Mouse (Mus musculus) kidney, adult 2 months (tissue): Measurements from ENCODE around the gene Mif. TPM values are rescaled to one million over a fixed set of nuclear protein-coding genes. Genes with fewer than 3 reads are reported as not detected.

ENCODE experiments used
- DNase-seq: peaks from one replicate; pipeline ENCODE4 v3.0.0; 2021
- H3K27ac ChIP-seq: fragments of 200-500 bp; 2 replicates; pipeline ENCODE4 v1.5.1; 2012; ENCODE audit warnings: low read depth, low read length, control low read depth, inconsistent platforms; ENCODE audit not compliant: insufficient read depth
- H3K27me3 ChIP-seq: fragments of 200-500 bp; replicated peaks from 2 replicates; pipeline ENCODE4 v1.6.1; 2012; ENCODE audit warnings: mild to moderate bottlenecking, moderate library complexity, low read length, inconsistent platforms; ENCODE audit not compliant: control insufficient read depth, insufficient read depth
- H3K36me3 ChIP-seq: fragments of 200-500 bp; 2 replicates; pipeline ENCODE4 v1.6.1; 2012; ENCODE audit warnings: mild to moderate bottlenecking, moderate library complexity, low read length, inconsistent platforms; ENCODE audit not compliant: control insufficient read depth, insufficient read depth
- H3K4me1 ChIP-seq: fragments of 200-500 bp; 2 replicates; pipeline ENCODE4 v1.6.1; 2011; ENCODE audit warnings: low read length; ENCODE audit not compliant: control insufficient read depth, insufficient read depth
- H3K4me3 ChIP-seq: fragments of 200-500 bp; 2 replicates; pipeline ENCODE4 v1.5.1; 2011; ENCODE audit warnings: mild to moderate bottlenecking, low read depth, low read length, control low read depth; ENCODE audit not compliant: insufficient read depth
- CTCF ChIP-seq: fragments of 200-500 bp; conservative IDR thresholded peaks from 2 replicates; pipeline ENCODE4 v1.5.1; 2011; ENCODE audit warnings: low read depth, mild to moderate bottlenecking, control low read depth, low read length, moderate library complexity, mixed read lengths; ENCODE audit not compliant: insufficient read depth, insufficient read length
- POLR2A ChIP-seq: fragments of 200-500 bp; IDR thresholded peaks from one replicate; pipeline ENCODE4 v1.6.1; 2011; ENCODE audit warnings: low read depth, low read length, control low read depth
- WGBS: fragments of 180-500 bp; shearing (Covaris S2); methylation state at CpG from one replicate; pipeline ENCODE4 v1.1.7; 2018; 5-methylcytosine and 5-hydroxymethylcytosine counted together
- polyA plus RNA-seq: library from polyadenylated mRNA; depleted of rRNA; stranded (reverse); fragments of >200 nt; gene quantifications from 2 replicates; pipeline ENCODE4 v1.2.3, GENCODE M21; 2012

The Mif gene
- polyA plus RNA-seq, 1 experiment: 3,280 TPM

DNA sequence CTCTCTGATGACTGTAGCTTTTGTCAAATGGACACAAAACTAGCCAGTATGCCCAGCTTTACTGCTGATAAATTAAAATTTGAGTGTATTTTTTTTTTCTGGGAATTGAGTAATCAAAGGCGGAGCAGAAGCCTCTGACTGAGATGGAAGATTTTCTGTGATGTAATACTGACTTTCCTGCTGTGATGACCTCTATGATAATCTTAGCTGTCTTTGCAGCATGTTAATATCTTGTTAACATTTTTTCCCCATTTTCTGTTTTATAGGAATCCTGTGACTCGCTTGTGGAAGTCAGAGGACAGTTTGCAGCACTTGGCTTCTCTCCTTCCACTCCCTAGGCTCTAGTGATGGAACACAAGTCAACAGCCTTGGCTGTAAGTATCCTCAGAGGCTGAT lies 29.8 kb downstream of the Mif start:
- DNase-seq: no peak
- peaks cover 9% of the 10 kb centered on the region for H3K4me1 ChIP-seq
- no peaks in the 10 kb centered on the region; the same call in 1 of the 2 replicates for H3K36me3 ChIP-seq
- WGBS: 79% methylated on average over 2 of the region's 2 CpGs
- TF ChIP-seq POLR2A (no peak), CTCF (no peak)
- H3K4me3 ChIP-seq: no peak overlapping the region
- no peak overlapping the region for H3K27ac ChIP-seq
- H3K27me3 ChIP-seq: no peaks in the 10 kb centered on the region

DNA sequence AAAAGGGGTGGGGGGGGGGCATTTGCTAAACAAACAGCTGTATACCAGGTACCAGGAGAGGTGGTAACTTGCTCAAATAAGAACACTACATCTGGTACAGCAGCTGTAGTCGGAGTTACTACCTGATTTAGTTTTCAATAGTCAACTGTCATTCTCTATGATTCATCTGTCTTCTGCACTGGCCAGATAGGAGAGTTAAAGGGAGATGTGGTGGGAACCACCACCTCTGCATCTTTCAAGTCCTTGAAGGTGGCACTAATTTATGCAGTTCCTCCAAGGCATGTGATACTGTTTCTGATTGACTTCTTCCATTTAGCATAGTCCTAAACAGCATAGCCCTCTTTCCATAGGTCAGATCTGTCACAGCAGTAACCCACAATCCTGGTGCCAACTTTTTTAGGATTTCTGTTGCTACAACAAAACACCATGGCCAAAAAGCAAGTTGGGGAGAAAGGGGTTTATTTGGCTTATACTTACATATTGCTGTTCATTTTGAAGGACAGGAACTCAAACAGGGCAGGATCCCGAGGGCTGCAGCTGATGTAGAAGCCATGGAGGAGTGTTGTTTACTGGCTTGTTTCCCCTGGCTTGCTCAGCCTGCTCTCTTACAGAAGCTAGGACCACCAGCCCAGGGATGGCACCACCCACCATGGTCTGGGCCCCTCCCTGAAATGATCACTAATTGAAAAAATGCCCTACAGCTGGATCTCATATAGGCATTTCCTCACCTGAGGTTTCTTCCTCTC lies 30.3 kb downstream of the Mif start:
- no peak for DNase-seq
- Histone ChIP-seq H3K27ac (no peak overlapping the region), H3K4me3 (no peak overlapping the region), H3K4me1 (peaks cover 9% of the 10 kb centered on the region), H3K27me3 (no peaks in the 10 kb centered on the region), H3K36me3 (no peaks in the 10 kb centered on the region; the same call in 1 of the 2 replicates)
- TF ChIP-seq CTCF (no peak), POLR2A (no peak)
- WGBS: 81% methylated on average over 2 of the region's 2 CpGs

- TF ChIP-seq CTCF (no peak), POLR2A (no peak)
- Histone ChIP-seq H3K36me3 (no peaks in the 10 kb centered on the region; the same call in 1 of the 2 replicates), H3K27ac (no peak overlapping the region), H3K4me3 (no peak overlapping the region), H3K27me3 (no peaks in the 10 kb centered on the region), H3K4me1 (peaks cover 9% of the 10 kb centered on the region)
- DNase-seq: peak; percentile 80
Observed at GRCm38 (mm10) chr10:75828500-75828931, 31.5 kb downstream of the Mif start.

- no peak overlapping the region for H3K27ac ChIP-seq
- H3K4me1 ChIP-seq: peaks cover 9% of the 10 kb centered on the region
- H3K36me3 ChIP-seq: no peaks in the 10 kb centered on the region; the same call in 1 of the 2 replicates
- peak; percentile 91 for DNase-seq
- TF ChIP-seq POLR2A: no peak
- TF ChIP-seq CTCF: no peak
- no peak overlapping the region for H3K4me3 ChIP-seq
- 89% methylated on average over 4 of the region's 4 CpGs for WGBS
- H3K27me3 ChIP-seq: no peaks in the 10 kb centered on the region
Observed at GRCm38 (mm10) chr10:75827668-75828360, 32.2 kb downstream of the Mif start.

- WGBS: 70% methylated on average over 4 of the region's 4 CpGs
- TF ChIP-seq CTCF (no peak), POLR2A (no peak)
- H3K27ac ChIP-seq: no peak overlapping the region
- no peaks in the 10 kb centered on the region for H3K36me3 ChIP-seq
- peaks cover 9% of the 10 kb centered on the region for H3K4me1 ChIP-seq
- no peaks in the 10 kb centered on the region for H3K27me3 ChIP-seq
- DNase-seq: no peak
- H3K4me3 ChIP-seq: no peak overlapping the region
Observed at GRCm38 (mm10) chr10:75824530-75824929, 35.5 kb downstream of the Mif start.

DNA sequence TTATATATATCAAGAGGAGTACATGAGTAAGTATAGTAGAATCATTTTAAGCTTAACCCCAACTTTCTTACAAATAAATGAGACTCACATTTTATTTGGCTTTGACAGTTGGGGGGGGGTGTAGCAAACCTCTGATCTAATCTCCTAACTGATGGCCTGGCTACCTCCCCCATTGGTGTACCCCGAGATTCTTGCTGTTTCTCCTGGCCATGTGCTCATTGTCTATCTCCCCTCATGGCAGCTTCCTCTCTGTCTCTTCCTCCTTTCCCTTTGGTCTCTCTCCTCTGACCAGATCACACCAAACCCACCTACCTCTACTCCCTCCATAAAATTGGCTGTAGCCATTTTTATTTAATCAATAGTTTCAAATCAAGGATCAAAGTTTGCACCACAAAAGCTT lies 36.3 kb downstream of the Mif start:
- TF ChIP-seq CTCF (no peak), POLR2A (no peak)
- Histone ChIP-seq H3K27ac (no peak overlapping the region), H3K4me1 (peaks cover 9% of the 10 kb centered on the region), H3K36me3 (no peaks in the 10 kb centered on the region), H3K4me3 (no peak overlapping the region), H3K27me3 (no peaks in the 10 kb centered on the region)
- DNase-seq: no peak
- 96% methylated on average over 1 of the region's 1 CpGs for WGBS

DNA sequence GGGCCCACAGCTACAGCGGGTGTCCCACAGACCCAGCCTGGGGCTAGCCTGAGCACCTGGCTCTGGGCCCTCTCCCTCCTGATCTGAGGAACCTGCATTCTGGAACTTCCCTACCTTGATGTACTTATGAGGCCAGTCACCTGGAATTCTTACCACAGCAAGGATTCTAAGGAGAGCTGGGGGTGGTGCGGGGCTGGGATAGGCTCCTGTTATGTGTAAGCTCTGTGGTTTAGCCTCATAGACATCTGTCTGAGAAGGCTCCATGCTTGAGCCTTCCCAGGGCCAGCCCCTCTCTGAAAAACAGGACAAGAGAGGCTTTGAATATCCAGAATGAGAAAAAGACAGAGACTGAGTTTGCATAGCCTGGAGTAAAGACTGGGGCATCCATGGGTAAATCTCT lies 37.6 kb downstream of the Mif start, which contains the start of gene Gstt4:
TSS of gene Gstt4 (minus strand) at position 101 of the 400 bp plus-strand sequence.
- TF ChIP-seq CTCF: no peak
- no peak for TF ChIP-seq POLR2A
- H3K4me3 ChIP-seq: no peak within 1 kb of the TSS
- no peaks in the 10 kb centered on the region for H3K36me3 ChIP-seq
- WGBS: 95% methylated on average over 2 of the region's 2 CpGs
- no peak for DNase-seq
- no peak within 1 kb of the TSS for H3K27ac ChIP-seq
- H3K27me3 ChIP-seq: no peaks in the 10 kb centered on the region
- peaks cover 2% of the 10 kb centered on the region for H3K4me1 ChIP-seq
